Mouse (Mus musculus): ENCODE results near the gene Poc5. TPM values are rescaled to one million over a fixed set of nuclear protein-coding genes. Genes with fewer than 3 reads are reported as not detected.

Gene Poc5
- 15.3 and 22.2 TPM in 2 replicates for total RNA-seq (2023)

GRCm38 (mm10) chr13:96388042-96388888, at the start of gene Poc5:
Gene Poc5, plus strand, starts transcription at chr13:96388294.

Other genes starting within 250 kb of the Poc5 start
- not detected in 2 replicates for gene Ankdd1b, start 82.9 kb downstream of the Poc5 start, total RNA-seq (2023)
- not detected in 2 replicates for gene Gm17622, start 102.4 kb downstream of the Poc5 start, total RNA-seq (2023)
- 2.9 and 3.6 TPM in 2 replicates for gene Polk, start 154.3 kb downstream of the Poc5 start, total RNA-seq (2023)
- 70.7 and 98.3 TPM in 2 replicates for gene Col4a3bp, start 154.3 kb downstream of the Poc5 start, total RNA-seq (2023)

Measured in neutrophil, adult 65 days (primary cell).